ENCODE assay signal across 11 mouse cellular contexts in the genomic region with DNA sequence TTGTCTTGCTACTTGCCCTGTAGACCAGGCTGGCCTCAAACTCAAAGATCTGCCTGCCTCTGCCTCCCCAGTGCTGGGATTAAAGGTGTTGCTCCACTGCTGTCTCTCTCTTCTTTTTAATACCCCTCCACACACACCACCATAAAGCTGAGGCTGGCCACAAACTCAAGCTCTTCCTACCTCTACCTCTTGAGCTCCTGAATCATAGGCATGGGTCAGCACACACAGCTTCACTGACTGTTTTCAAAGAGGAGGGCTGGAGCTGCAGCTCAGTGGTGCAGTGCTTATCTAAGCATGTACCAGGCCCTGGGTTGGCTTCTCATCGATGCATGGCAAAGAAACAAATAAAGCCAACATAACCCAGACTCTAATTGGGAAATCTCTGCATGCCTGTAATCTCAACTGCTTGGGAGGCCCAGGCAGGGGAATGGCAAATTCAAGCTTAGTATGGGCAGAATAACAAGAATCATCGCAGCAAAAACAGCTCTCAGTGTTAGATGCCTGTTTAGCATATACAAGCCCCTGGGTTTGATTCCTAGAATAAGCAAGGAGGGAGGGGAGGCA. TPM values are rescaled to one million over a fixed set of nuclear protein-coding genes. Genes with fewer than 3 reads are reported as not detected.
DNase-seq lines count a peak whose midpoint lies in the region; ATAC-seq and TF ChIP-seq lines count a peak whose summit lies in the region.
"Had no signal": no experiment of that assay in that cellular context is flagged by ENCODE, and none has a peak within 500 bp of the region (broad histone marks: within the 10 kb centered on the region; RNA-seq: fewer than 3 reads in every experiment).

No protein-coding gene starts in this region.

- no peak overlapping the region for H3K9ac ChIP-seq in heart, embryonic 15.5 days
- H3K9ac ChIP-seq in limb, embryonic 12.5 days (replicated peaks): no peak overlapping the region

- TF ChIP-seq POLR2A in embryonic fibroblast, embryonic 13.5 days (IDR thresholded peaks at IDR 0.05; ENCODE audit: low read depth, low read length): no peak

- ATAC-seq in heart, embryonic 15.5 days (replicated peaks; ENCODE audit: insufficient number of reproducible peaks, insufficient read depth, low FRiP score, low read depth): no peak
- no peak for ATAC-seq in limb, embryonic 12.5 days (ENCODE audit: insufficient number of reproducible peaks, insufficient read depth, low FRiP score, low TSS enrichment, low read depth)

- no peaks in the 10 kb centered on the region for H3K27me3 ChIP-seq in heart, embryonic 15.5 days
- H3K27me3 ChIP-seq in limb, embryonic 12.5 days: no peaks in the 10 kb centered on the region
- H3K27me3 ChIP-seq in limb, embryonic 10.5 days (ENCODE audit: low read depth, poor library complexity, severe bottlenecking): no peaks in the 10 kb centered on the region
- H3K27me3 ChIP-seq: CH12.LX had no signal

- DNase-seq in heart, postnatal 4 days: no peak
- no peak for DNase-seq in limb, embryonic 10.5 days (ENCODE audit: low spot score)
- DNase-seq in adipocyte (ENCODE audit: low spot score): peak; percentile 83
- DNase-seq in thymus, postnatal 10 days (ENCODE audit: low spot score in 2 of 2): no peak
- no peak for DNase-seq in retina, embryonic 14.5 days (ENCODE audit: low spot score)
- DNase-seq: cerebellum, adult 18-20 months had no signal

- H3K4me3 ChIP-seq in heart, embryonic 15.5 days: no peak overlapping the region
- H3K4me3 ChIP-seq in limb, embryonic 12.5 days (replicated peaks): no peak overlapping the region
- no peak overlapping the region for H3K4me3 ChIP-seq in limb, embryonic 10.5 days
- no peak overlapping the region for H3K4me3 ChIP-seq in embryonic fibroblast, embryonic 13.5 days (ENCODE audit: insufficient read depth, low read length)

- no peak for TF ChIP-seq CTCF in embryonic fibroblast, embryonic 13.5 days (IDR thresholded peaks at IDR 0.05; ENCODE audit: borderline replicate concordance, insufficient read depth, low read length)

- H3K36me3 ChIP-seq in heart, embryonic 15.5 days: no peaks in the 10 kb centered on the region
- H3K36me3 ChIP-seq in limb, embryonic 12.5 days: no peaks in the 10 kb centered on the region
- H3K36me3 ChIP-seq in limb, embryonic 10.5 days: no peaks in the 10 kb centered on the region

- H3K27ac ChIP-seq in heart, embryonic 15.5 days: peak overlapping the region; percentile 46
- 0 out of 2 replicates have a peak overlapping the region, but pooled peaks have one; percentile 23 for H3K27ac ChIP-seq in limb, embryonic 12.5 days
- no peak overlapping the region for H3K27ac ChIP-seq in limb, embryonic 10.5 days
- H3K27ac ChIP-seq in embryonic fibroblast, embryonic 13.5 days (ENCODE audit: insufficient read depth, low read length): peak overlapping the region; percentile 3; the same call in 1 of the 2 replicates

- no peak overlapping the region for H3K4me2 ChIP-seq in heart, embryonic 15.5 days
- H3K4me2 ChIP-seq in limb, embryonic 12.5 days: no peak overlapping the region

- no peaks in the 10 kb centered on the region for H3K9me3 ChIP-seq in heart, embryonic 15.5 days (replicated peaks)
- H3K9me3 ChIP-seq in limb, embryonic 12.5 days: no peaks in the 10 kb centered on the region
- no peaks in the 10 kb centered on the region for H3K9me3 ChIP-seq in limb, embryonic 10.5 days (replicated peaks)

- peaks cover 37% of the 10 kb centered on the region for H3K4me1 ChIP-seq in heart, embryonic 15.5 days (replicated peaks)
- peaks cover 16% of the 10 kb centered on the region for H3K4me1 ChIP-seq in limb, embryonic 12.5 days (replicated peaks)
- peaks cover 22% of the 10 kb centered on the region for H3K4me1 ChIP-seq in limb, embryonic 10.5 days
- H3K4me1 ChIP-seq in embryonic fibroblast, embryonic 13.5 days (ENCODE audit: control insufficient read depth, insufficient read depth, low read length): peaks cover 7% of the 10 kb centered on the region; the same call in 1 of the 2 replicates

- WGBS in heart, embryonic 15.5 days: 46% methylated on average over 2 of the region's 2 CpGs
- WGBS in limb, embryonic 12.5 days: 80% methylated on average over 2 of the region's 2 CpGs
- WGBS in limb, embryonic 10.5 days: 90% methylated on average over 2 of the region's 2 CpGs

RNA-seq across cellular contexts. Expression of a gene that starts 11.6 kb away (rescaled TPM):
- polyA plus RNA-seq in heart, embryonic 15.5 days (2015; fragmentation: Nextera tagmentation; extraction: Ambion mirVana): not detected in 2 replicates
- under 1 TPM in 1 of 2 experiments, not detected in 1; 0.20 TPM for total RNA-seq in heart, postnatal 4 days (2021)
- 0.18 TPM in 2 replicates for polyA plus RNA-seq in limb, embryonic 12.5 days (2016; fragmentation: Nextera tagmentation; extraction: Ambion mirVana)
- polyA plus RNA-seq in limb, embryonic 10.5 days (2016; fragmentation: Nextera tagmentation; extraction: Ambion mirVana): 0.15 TPM in 1 of 2 replicates, not detected in the other
- polyA plus RNA-seq in embryonic fibroblast, embryonic 13.5 days (2011; ENCODE audit: insufficient read length, low read depth, missing spikeins): 1.8 and 1.9 TPM in 2 replicates
- total RNA-seq: liver, adult 2 months had no signal
- polyA plus RNA-seq: liver, adult 2 months had no signal

RNA-seq across cellular contexts. Expression of a gene that starts 34.2 kb away (rescaled TPM):
- polyA plus RNA-seq in heart, embryonic 15.5 days (2015; fragmentation: Nextera tagmentation; extraction: Ambion mirVana): 22.6 and 36.5 TPM in 2 replicates
- total RNA-seq in heart, postnatal 4 days (2021): 10 to 100 TPM; 11.5 to 12.9 TPM
- 26.2 and 27.4 TPM in 2 replicates for polyA plus RNA-seq in limb, embryonic 12.5 days (2016; fragmentation: Nextera tagmentation; extraction: Ambion mirVana)
- polyA plus RNA-seq in limb, embryonic 10.5 days (2016; fragmentation: Nextera tagmentation; extraction: Ambion mirVana): 20.8 and 23.3 TPM in 2 replicates
- polyA plus RNA-seq in embryonic fibroblast, embryonic 13.5 days (2011; ENCODE audit: insufficient read length, low read depth, missing spikeins): 95.7 and 182 TPM in 2 replicates
